Mouse (Mus musculus) gastrocnemius, adult 18-20 months (tissue): ENCODE results near the gene Gm20388. TPM values are rescaled to one million over a fixed set of nuclear protein-coding genes. Genes with fewer than 3 reads are reported as not detected.
A peak's percentile ranks its signal among the peaks of the same experiment; 100 is the strongest.
"Not testable (repeated sequence)": the region's sequence is repeated elsewhere in the genome, so short reads cannot be mapped to it uniquely, and the experiment has no call there.

Experiments
- DNase-seq: peaks from one replicate; pipeline ENCODE4 v3.0.0; 2021; ENCODE audit warnings: low spot score
- total RNA-seq, 2 experiments: library from RNA; stranded (reverse); gene quantifications; 2 replicates each; pipeline ENCODE4 v1.2.3; 2021

Gm20388 gene
- total RNA-seq, 2 experiments from 2014 or later: 10.5 to 12.3 TPM

DNA sequence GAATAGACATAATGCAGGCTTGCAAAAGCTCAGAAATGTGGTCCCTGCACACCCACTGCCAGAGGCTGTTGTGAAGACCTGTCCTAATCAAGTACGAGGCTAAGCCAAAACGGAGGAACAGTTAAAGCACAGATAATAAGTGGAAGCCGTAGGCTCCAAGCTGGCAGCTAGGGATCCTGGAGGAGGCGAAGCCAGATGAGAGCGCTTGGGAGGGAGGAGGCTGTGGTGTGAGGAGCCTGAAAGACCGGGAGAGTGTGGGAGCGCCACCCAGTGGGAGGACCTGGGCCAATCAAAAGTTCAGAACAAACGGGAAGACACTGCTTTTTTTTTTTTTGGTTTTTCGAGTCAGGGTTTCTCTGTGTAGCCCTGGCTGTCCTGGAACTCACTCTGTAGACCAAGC lies 3280.0 kb downstream of the Gm20388 start:
- peak; percentile 79 for DNase-seq

DNA sequence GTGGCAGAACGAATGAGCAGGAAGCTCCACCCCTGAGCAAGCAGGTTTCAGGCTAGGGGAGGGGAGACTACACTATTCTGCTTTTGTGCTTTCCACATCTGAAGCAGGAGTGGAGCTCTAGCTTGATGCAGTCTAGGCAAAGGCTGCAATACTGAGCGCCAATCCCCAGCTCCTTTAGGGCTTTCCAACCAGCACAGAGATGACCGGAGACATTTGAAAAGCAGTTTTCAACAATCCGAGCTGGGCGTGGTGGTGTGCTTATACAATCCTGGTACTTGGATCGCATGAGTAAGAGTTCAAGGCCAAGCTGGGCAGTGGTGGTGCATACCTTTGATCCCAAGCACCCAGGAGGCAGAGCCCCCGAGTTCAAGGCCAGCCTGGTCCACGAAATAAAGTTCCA lies 3281.3 kb downstream of the Gm20388 start:
- DNase-seq: no peak

DNA sequence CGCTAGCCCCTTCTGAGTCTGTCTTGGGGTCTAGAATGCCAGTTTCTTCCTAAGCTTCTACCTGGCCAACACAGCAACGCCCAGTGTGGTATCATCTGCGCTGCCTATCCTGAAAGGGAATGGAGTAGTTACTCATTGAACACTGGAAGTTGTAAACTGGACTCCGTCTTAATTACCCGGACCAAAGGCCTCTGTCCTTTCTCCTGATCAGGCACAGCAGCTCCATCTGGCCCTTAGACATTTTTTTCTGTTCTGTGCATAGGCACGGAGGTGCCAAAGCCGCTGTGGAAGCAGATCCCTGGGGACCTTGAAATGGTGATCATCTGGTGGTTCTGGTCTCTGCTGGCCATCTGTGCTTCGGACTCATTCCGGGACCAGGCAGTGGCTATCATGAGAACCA lies 3283.1 kb downstream of the Gm20388 start:
- DNase-seq: no peak

DNA sequence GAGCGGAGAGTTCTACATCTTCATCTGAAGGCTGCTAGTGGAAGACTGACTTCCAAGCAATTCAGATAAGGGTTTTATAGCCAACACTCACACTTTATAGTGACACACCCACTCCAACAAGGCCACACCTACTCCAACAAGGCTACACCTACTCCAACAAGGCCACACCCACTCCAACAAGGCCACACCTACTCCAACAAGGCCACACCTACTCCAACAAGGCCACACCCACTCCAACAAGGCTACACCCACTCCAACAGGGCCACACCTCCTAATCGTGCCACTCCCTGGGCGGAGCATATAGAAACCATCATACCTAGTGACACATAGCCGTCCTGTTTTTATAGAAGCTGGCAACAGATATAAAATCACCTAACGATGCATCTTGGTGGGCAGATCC lies 3286.4 kb downstream of the Gm20388 start:
- not testable (repeated sequence) for DNase-seq

DNA sequence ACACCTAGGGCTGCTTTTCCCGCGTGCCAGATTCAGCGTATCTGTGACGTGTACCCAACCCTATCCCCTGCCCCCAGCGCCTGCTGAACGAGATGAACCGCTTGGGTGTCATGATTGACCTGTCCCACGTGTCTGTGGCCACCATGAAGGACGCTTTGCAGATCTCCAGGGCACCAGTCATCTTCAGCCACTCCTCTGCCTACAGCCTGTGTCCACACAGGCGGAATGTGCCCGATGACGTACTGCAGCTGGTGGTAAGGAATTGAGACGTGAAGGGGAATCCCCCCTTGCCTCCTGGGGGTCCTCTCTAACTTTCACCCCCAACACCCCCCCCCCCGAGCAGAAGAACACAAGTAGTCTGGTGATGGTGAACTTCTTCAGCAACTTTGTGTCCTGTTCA lies 3289.2 kb downstream of the Gm20388 start:
- DNase-seq: no peak

DNA sequence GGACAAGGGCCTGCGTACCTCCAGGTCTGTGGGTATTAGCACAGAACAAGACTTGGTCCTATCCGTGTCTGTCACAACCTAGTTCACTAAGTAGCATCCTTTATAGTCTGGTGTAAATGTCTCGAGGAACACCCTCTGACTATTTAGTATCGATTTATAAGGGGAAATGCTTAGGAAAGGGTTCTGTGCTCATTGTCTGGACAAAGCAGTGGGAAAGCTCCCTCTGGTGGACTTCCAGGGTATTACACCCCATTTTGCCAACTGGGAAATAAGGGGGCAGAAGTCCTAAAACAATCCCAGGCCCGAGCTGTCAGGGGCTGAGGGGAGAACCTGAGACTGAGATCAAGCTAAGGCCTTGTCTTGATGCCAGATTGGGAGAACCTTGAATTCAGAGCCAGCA lies 3291.6 kb downstream of the Gm20388 start:
- peak; percentile 69 for DNase-seq

DNA sequence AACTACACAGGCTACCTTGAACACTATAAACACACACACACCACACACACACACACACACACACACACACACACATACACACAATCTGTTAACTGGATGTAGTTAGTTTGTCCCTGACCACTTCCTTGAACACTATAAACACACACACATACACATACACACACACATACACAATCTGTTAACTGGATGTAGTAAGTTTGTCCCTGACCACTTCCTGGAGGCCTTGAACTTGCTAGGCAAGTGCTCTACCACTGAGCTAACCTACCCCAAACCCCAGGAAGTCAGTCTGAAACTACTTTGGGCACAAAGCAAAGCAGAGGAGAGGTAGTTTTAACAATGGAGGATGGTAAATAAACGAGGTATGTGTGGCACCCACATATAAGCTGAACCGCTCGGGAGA lies 3292.9 kb downstream of the Gm20388 start:
- DNase-seq: no peak

DNA sequence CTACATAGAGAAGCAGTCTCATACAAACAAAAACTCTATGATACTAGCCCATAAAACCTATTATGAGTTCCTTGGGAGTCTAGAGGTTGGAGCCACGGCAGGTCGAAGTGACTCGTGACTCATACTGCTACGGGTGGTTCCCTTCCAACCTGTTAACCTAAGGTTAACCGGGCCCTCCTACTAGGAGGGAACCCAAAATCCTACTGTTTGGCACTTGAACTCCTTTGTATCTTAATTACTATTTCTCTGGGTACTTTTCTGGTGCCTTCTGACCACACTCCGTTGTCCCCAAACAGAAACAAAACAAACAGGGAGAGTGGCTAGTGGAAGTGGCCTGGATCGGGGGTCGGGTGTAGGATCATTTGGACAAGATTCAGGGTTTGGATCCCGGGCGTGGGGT lies 3301.2 kb downstream of the Gm20388 start:
- DNase-seq: no peak

DNA sequence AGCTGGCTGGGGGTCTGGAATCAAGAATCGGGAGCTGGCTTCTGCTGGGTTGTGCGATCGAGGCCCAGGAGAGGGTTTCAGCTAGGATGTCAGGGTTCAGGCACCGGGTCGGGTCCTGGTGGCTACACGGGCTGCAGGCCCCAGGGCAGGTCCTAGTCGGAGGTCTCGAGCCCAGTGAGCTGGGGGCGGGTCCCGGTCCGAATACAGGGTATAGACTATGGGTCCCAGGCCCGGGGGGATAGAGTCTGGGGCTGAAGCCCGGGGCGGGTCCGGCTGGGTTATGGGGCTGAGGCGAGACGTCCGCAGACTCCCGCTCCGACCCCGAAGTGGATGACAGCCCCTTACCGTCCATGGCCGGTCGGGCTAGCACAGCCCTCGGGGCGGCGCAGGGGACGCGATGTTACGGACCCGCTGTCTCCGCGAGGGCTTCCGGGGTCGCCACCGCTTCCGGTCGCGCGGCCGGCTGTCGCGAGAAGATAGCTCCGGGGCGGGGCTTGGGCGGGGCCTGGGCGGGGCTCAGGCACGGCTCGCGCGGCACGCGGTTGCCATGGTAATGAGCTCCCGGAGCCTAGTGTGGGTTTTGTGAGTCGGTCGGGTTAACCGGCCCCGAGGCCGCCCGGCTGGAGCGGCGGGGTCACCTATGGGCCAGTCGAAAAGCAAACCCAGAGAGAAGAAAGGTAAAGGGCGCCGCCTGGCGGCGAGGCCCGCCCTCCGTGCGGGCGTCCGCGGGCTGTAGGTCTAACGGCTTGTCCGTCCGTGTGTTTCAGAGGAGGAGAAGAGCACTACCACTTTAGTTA lies 3301.9 kb downstream of the Gm20388 start, which contains the start of the genes Chmp1a and Spata33:
TSS of gene Chmp1a (minus strand) at position 443 of the 797 bp plus-strand sequence.
TSS of gene Spata33 (plus strand) at position 512 of the 797 bp plus-strand sequence.
- DNase-seq: peak; percentile 81

DNA sequence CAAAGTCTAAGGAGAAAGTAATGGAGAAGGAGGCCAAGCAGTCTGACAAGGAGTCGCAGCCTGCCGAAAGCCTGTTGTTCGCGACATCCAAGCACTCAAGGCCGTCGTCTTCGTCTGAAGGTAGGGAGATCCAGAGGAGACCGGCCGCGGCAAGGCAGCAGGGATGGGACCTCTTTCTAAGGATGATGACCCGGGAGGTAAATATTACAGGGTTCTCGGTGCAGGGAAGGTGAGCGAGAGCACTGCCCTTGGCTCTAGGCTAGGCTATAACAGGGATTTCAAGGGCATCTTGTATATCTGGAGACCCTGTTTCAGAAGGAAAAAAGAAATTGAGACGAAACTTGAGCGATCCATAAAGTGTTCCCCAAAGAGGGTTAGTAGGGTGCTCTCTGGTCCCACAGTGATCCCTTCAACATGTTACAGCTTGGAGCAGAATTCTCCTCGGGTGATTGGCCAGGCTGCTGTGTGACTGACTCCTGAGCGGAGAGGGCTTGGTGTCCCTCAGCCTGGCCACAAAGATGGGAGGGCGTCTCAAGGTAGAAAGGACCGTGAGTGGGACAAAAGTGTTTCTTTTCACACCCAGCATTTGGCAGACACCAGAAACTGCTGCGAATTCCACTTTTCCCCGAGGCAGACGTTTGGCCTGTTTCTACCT lies 3302.6 kb downstream of the Gm20388 start:
- no peak for DNase-seq

DNA sequence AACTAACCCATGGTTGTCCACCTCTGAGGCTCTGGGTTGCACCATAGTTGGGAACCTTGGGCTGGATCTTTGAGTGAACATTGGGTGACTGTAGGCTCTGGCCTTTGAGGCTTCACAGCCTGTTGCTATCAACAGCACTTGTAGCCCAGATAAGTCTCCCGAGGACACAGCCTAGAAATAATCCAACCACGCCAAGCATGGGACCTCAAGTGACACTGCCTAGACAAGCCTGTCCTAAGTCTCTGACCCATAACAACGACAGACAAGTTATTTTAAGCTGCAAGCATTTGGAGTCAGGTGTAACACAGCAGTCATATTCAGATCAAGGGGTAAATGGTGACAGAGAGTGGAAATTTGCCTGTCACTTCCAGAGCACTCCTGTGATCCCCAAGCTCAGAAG lies 3304.8 kb downstream of the Gm20388 start:
- DNase-seq: no peak

DNA sequence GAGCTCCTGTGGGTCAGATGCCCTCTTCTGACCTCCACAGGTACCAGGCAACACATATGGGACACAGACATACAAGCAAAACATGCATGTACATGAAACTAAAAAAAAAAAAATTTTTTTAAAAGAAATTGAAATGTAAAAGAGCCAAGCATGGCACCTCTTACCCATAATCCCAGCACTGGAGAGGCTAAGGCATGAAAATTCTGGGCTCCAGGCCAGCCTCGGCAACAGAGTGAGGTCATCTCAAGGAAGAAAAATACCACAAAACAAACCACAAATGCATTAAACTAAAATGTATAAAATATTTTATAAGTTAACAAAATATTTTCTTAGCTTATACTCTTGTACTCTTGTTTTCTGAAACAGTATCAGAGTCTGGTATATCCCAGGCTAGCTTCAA lies 3310.3 kb downstream of the Gm20388 start:
- DNase-seq: no peak

DNA sequence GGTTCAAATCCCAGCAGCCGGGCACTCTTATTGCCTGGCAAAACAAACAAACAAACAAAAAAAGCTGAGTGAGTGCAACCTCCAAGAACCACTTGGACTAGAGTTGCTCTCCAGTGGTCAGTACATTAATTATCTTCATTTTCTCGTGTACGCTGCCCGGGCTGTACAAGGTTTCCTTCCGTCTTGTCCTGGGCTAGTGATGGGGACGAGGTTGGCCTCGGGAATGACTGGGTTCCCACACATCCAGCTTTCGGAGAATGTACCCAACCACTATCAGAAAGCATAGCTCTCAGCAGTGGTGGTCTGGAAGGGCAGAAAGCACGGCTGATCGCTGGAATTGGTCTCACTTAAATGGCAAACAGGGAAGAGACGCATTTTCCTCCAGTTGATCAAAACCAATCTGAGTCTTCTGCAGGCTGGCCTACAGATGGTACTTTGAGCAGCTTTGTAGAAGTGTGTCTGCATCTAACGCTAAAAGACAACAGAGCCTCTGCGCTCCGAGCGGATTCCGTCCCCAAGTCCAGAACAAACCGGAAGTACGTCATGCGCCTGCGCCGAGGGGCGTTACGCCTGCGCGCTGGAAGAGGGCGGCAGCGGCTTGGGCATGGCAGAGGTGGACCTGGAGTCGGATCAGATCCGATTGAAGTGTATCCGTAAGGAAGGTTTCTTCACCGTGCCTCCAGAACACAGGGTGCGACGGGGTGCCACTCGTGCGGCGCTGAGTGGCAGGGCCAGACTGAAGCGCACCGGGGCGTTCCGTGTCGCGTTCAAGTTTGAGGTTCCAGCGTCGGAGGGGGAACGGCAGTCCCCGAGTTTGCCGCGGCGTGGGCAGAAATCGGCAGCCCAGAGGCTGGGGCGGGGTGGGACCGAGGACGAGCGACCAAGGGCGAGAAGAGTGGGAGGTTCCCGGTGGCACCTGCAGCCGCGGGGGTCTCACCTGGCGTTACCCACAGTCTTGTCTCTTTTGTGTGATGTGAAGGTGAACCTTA lies 3313.9 kb downstream of the Gm20388 start, which contains the start of gene Cdk10:
TSS of gene Cdk10 (plus strand) at position 565 of the 989 bp plus-strand sequence.
- peak; percentile 94 for DNase-seq

DNA sequence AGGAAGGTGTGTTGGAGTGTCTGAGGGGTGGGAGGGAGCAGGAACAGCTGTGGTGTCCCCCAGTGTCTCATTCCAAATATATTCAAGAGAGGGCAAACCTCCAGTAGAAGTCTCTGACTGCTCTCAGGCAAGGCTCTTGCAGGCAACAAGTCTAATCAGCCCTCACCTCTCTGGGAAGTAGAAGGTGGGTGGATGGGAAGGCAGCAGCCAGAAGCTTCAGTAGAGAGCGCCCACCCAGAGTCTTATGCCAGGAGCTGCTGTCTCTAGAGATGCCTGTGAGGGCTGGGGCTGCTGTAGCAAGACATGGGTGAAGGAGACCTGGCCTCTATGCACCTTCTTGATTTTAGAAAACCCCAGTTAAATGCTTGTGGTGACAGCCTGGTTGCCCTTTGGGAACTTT lies 3317.8 kb downstream of the Gm20388 start:
- no peak for DNase-seq

DNA sequence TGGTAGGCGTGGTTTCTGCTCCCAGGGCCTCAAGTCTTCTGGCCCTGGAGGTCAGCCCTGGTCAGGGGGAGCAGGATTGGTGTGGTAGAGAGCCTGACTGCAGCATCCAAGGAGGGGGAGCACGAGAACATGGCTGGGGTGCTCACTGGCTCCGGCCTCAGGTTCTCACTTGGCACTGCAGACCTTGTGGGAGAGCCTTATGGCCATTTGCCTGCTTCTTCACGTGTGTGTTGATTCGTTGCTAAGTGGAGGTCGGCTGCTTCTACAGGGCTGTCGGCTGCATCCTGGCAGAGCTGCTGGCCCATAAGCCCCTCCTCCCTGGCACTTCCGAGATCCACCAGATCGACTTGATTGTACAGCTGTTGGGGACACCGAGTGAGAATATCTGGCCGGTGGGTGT lies 3319.7 kb downstream of the Gm20388 start:
- not testable (repeated sequence) for DNase-seq

DNA sequence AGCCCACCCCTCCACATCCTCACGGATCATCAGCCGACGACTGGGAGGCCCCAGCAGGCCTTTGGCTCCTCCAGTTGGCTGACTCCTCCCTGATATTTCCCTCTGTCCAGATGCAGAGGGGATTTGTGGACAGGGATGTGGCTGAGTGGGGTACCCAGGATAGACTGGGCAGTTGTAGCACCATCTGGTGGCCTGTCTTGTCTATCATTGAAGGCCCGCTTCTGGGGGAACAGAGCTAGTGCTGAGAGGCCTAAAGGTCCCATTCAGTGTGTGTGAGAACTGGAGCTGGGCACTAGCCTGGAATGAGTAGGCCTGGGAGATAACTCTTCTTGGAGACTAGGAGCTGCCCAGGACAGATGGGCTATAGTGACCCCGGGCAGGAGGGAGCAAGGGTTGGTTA lies 3321.1 kb downstream of the Gm20388 start:
- no peak for DNase-seq

DNA sequence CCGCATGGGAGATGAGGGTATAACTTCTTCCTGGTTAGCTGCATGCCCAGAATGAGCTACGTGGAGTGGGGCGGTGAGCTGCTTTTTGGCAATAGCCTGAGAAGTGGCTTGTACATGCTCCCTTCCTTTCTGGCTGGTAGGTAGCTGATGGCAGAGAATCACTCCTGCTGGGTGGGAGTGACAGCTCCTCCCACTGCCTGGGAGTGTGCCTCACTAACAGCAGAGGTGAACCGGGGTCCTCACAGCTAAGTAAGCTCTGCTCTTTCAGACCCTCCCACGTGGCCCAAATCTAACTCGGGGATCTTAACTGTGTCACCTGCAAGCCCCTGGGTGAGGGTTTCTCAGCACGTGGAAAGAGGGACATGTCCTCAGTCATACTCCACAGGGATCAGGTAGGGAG lies 3321.9 kb downstream of the Gm20388 start:
- DNase-seq: no peak

DNA sequence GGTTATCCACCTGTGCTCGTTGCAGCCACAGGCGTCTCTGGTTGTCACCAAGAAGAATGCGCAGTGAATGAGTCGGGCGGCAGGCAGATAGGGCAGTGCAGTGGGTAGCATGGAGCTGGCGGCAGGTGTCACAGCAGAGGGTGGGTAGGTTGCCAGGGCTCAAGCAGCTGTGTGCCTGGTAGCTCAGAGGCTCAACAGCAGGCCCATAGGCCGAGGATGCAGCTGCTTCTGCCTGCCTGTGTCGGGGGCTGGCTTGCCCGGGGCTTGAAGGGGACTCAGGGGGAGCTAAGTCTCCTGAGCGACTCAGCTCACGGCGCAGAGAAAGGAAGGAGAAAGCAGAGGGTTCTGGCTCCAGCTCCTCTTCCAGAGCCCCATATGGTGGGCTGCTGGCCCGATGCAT lies 3322.7 kb downstream of the Gm20388 start:
- no peak for DNase-seq

DNA sequence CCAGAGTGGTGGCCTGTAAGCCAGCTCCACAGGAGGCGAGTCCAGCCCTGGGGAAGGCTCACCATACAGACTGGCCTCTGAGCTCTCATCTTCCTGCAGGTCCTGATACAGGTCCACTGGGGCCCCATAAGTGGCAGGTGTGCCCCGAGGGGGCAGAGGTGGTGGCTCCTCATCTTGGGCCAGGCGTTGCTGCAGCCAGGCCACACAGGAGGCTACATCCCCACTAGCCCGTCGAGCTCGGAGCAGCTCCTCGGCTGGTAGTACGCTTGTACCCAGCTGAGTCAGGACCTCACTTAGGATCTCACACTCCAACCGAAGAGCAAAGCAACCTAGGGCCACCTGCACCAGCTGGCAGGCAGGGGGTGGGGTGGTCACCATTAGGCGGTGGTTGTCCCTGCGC lies 3323.1 kb downstream of the Gm20388 start:
- DNase-seq: no peak

DNA sequence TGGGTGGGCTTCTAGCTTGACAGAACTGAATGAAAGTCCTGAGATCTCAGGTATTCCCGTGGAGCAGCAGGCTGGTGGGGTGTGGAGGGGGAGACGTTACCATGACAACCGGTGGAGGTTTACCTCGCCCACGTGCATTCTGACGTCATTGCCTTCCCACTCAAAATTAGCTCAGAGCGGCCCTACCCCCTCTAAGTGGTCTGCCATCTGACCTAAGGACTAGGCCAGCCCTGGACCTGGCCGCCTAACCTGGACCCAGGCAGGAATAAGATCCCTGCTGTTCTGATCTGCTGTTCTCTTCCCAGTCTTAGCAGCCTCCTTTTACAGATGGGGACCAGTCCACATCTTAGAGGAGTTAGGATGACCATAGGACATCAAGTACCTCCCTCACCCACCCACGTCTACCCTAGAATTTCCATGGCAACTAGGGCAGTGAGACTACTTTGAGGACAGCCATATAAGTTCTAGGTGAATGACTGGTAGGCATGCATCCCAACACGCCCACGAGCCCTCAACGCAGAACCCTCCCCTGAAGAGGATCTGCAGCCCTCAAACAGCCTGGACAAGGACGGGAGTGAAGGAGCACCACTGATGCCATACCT lies 3324.4 kb downstream of the Gm20388 start:
- DNase-seq: no peak
